Mouse (Mus musculus): ENCODE results near the gene Tmem150c.

GRCm38 (mm10) chr5:100043361-100043760 lies 116.2 kb downstream of the Tmem150c start:
- no peak for TF ChIP-seq CTCF (IDR thresholded peaks at IDR 0.05; ENCODE audit: low read depth, low read length)
- TF ChIP-seq POLR2A (IDR thresholded peaks at IDR 0.05; ENCODE audit: insufficient read depth, low read length), result no peak
- no peak for TF ChIP-seq EP300 (IDR thresholded peaks at IDR 0.05; ENCODE audit: insufficient read depth, low read depth, low read length)

All from ES-Bruce4 (cell line).